Mouse (Mus musculus): Measurements from ENCODE around the gene Avpi1.
A peak's percentile ranks its signal among the peaks of the same experiment; 100 is the strongest.

Gene Avpi1

GRCm38 (mm10) chr19:42128787-42129508, at the start of gene Avpi1:
Gene Avpi1, minus strand, starts transcription at chr19:42129059.
- peak; percentile 100 for DNase-seq

DNA sequence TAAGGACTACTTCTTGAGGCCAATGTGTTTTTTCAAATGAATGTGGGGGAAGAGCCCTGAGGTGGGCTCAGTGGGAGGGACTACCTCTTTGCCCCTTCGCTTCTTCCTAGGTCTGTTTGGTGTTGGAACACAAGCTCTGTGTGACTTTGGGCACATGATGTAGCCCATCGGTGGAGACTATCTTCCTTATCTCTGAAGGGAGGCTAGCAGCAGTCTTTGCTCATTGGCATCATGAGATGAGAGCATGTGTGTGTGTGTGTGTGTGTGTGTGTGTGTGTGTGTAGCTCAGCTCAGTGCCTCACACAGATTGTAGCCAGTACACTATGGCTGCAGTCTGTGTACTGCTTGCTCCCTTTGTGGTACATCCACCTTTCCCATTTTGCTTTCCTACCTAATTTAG, 48.6 kb upstream of the Avpi1 start:
- DNase-seq = no peak

DNA sequence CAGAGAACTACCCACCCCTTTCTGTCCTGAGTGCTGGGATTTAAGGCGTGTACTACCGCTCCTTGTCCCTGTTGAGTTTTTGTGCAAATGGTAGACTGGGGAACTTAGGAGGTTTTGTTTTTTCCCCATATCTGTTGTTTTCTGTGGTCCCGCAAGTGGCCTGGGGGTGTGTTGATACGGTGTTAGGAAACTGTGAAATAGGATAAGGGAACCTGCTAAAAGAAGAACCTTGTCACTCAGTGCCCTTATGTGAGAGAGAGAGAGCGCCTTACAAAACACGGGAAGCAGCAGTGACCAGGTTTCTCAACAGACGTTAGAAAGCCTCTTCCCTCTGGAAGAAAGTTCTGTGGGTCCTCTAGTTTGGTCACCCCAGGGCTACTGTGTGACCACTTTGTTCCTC, 48.0 kb upstream of the Avpi1 start:
- no peak for DNase-seq

GRCm38 (mm10) chr19:42170025-42170969, 41.4 kb upstream of the Avpi1 start:
- DNase-seq = peak; percentile 96

DNA sequence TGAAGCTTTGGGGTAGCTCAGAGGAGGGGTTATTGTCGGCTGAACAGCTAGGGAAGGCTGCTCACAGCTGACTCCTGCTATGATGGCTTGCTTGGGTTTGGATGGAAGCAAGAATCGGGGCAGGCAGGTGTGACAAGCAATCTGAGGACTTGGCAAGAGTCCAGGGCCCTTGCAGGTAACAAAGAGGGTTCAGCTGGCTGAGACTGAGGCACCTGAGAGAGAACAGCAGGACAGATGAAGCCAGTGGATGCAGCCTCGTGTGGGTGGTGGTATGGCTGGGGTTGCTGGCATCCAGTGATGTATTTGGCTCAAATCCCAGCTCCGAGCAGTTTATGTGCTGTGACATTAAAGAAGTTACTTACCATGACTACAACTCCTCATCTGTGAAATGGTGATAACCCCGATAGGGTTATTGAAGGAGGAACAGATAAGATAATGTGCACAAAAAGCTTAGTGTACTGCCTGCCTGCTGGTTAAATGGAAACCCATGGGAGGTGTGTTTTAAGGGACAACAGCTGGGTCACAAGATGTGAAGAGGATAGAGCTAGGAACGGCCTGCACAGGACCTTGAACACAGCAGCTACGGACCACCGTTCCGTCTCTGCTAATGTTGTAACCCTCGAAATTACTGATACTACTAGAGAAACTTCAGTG, 40.6 kb upstream of the Avpi1 start:
- DNase-seq = no peak

GRCm38 (mm10) chr19:42167489-42167888, 38.6 kb upstream of the Avpi1 start:
- DNase-seq = no peak

- no peak for DNase-seq
Measured at GRCm38 (mm10) chr19:42166766-42167165, 37.9 kb upstream of the Avpi1 start.

DNA sequence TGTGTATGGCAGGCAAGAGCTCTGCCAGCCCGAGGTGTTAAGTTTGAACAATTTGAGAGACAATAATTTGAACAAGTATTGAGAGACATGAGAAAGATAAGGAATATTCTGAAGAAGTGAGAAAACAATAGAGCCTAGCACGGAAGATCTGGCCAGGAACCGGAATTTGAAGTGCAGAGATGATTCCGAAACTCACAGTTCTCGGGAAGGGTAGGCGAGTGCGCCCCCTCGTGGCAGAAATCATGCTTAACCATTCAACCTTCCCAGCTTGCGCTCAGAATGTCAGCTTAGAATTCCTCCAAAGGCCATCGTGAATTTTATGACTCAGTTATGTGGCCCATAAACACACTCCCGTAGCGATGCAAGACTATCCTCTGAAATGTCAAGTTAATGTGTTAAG, 37.3 kb upstream of the Avpi1 start:
- DNase-seq = peak; percentile 89

- DNase-seq = no peak
Measured at GRCm38 (mm10) chr19:42164188-42164587, 35.3 kb upstream of the Avpi1 start.

DNA sequence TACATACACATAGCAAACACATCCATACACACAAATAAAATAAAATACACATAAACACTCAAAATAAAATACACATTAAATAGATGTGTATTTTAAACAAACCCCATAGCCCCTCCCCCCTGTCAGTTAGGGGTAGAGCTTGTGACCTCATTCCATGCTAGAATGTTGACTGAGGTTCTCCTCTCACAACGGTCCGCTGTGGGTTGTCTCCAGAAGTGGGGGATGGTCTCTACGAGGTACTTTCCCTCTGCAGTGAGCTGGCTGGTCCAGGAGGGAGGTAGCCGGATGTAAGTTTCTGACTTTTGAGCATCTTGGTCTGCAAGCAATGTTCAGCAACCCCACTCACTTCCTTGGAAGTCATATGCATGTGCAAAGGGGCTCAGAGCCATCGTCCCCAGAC, 34.9 kb upstream of the Avpi1 start, which contains the start of gene Zfyve27:
Gene Zfyve27, plus strand, starts transcription at position 188 of the 400 bp plus-strand sequence.
- DNase-seq = no peak

DNA sequence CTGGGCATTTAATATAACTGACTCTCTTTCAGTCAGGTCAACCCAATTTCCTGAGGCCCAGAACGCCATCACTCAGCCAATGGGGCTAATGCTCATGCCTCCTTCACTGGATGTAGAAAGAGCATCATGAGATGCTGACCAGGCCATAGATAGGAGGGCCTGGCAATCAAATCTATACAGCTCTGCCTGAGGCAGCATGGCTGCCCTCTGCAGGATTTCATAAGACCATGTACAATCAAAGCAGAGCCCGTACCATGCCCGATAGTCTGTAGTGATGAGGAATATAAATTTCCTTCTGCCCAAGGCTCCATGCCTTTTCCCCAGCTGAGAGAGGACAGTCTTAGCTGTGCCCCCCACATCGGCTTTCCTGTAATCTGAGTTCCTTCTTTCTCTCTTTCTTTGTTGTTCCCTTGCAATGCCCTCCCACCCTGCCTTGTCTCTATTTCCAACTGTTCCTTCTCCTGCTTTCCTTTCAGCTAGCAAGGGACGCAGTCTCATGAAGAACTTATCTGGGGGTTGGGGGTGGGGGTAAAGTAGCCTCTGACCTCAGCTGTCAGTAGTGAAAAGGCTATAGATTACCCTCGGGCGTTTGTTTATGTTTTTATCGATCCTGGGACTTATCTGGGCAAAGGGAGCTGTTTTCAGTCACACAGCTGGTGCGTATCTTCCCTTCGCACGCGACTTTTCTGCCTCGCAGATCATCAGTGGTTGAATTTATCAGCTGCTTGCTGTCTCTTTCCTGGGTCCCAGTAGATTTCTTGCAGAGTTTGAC, 29.6 kb upstream of the Avpi1 start:
- no peak for DNase-seq

GRCm38 (mm10) chr19:42157493-42158237, 28.8 kb upstream of the Avpi1 start:
- DNase-seq = no peak

- peak; percentile 93 for DNase-seq
Measured at GRCm38 (mm10) chr19:42151990-42152389, 23.1 kb upstream of the Avpi1 start.

DNA sequence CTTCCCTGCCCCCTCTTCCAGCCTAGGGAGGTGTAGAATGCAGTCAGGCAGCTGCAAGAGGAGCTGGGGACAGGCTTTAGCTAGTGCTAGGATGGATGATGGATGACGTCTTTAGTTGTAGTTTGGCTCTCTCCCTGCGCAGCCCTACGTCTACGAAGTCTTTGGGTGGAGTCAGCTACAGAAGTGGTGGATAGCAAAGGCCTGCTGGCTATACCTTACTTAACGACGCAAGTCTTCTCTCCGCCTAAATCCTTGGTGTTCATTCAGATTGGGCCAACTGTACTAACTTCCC, 19.7 kb upstream of the Avpi1 start:
- DNase-seq = no peak

DNA sequence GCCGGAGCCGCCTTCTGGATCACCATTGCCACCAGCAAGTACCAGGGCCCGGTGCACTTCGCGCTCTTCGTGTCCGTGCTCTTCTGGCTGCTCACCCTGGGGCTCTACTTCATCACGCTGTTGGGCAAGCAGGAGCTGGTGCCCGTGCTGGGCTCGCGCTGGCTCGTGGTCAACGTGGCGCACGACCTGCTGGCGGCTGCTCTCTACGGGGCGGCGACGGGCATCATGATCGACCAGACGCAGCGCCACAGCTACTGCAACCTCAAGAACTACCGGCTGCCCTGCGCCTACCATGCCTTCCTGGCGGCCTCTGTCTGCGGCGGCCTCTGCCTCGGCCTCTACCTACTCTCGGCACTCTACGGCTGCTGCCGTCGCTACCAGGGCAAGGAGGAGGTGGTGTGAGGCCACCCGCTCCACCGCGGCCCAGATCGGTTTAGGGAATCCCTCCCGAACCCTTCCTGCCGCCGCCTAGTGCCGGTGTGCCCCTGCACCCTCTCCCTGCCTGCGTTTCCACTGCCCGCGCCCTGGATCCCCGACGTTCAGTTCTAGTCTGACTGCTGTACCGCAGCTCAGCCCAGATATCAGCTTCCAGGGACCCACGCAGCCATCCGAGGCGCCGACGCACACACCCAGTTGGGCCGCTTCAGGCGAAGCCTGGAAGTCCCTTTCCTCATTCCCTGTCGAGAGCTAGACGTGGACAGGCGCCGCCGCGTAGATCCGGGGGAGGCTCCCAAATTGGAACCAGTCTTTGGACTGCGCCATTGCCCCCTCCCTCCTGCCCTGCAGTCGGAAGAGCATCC, 19.1 kb upstream of the Avpi1 start:
- peak; percentile 57 for DNase-seq

DNA sequence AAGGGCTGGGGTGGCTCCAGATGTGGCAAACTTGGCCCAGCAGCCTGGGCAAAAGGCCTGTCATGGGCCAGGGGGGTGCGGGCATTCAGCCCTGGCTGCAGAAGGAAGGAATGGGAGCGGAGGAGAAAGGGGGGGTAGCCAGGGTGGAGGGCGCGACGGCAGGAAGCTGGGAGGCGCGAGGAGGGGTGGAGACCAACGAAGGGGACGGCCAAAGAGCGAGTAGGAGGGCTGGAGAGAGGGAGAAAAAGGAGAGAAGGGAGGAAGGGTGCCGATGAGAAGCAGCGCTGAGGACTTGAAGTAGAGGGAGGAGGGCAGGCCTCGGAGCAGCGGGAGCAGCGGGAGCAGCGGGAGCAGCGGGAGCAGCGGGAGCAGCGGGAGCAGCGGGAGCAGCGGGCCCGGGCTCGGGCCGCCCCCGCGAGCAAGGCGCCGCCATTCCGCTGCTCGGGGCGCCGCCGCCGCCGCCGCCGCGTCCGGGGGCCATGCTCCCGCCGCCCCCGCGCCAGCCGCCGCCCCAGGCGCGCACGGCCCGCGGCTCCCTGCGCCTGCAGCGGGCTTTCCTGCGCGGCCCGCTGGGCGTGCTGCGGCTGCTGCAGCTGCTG, 18.4 kb upstream of the Avpi1 start, which contains the start of gene Marveld1:
Gene Marveld1, plus strand, starts transcription at position 231 of the 599 bp plus-strand sequence.
- peak; percentile 80 for DNase-seq

GRCm38 (mm10) chr19:42146276-42147010, 17.6 kb upstream of the Avpi1 start:
- peak; percentile 64 for DNase-seq

- no peak for DNase-seq
Measured at GRCm38 (mm10) chr19:42145731-42146130, 16.9 kb upstream of the Avpi1 start.

DNA sequence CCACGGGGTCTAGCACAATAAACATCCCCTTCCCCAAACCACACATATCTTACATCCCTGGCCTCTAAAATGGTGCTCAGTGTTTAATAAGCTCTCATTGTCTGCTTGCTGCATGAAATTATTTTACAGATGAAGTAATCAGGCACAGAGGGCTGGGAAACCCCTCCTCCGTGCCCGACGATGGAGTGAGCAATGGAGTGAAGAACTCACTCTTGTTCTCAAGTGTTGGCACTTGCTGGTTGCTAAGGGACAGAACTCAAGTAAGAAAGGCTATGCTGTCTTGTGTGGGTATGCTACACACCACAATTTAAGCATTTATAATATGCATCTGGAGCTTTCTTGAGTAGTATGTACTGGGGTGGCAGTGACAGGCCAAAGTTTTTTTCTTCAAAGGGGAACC, 16.4 kb upstream of the Avpi1 start:
- DNase-seq = no peak

All from kidney, adult 9 months (tissue).